Mouse (Mus musculus): ENCODE results near the gene Pcsk2. TPM values are rescaled to one million over a fixed set of nuclear protein-coding genes. Genes with fewer than 3 reads are reported as not detected.

Pcsk2 gene
- 0.02 TPM in 1 of 2 replicates, not detected in the other for polyA plus RNA-seq (2015; fragmentation: Nextera tagmentation; extraction: Ambion mirVana)

- Histone ChIP-seq H3K9ac (no peak within 1 kb of the TSS), H3K36me3 (replicated peaks) (no peaks in the 10 kb centered on the region), H3K27ac (replicated peaks) (no peak within 1 kb of the TSS), H3K9me3 (replicated peaks) (no peaks in the 10 kb centered on the region), H3K4me3 (replicated peaks) (peak within 1 kb of the TSS; percentile 29; the same call in 1 of the 2 replicates), H3K27me3 (peaks cover 51% of the 10 kb centered on the region), H3K4me1 (replicated peaks) (no peaks in the 10 kb centered on the region), H3K4me2 (peak within 1 kb of the TSS; percentile 57)
- WGBS (ENCODE audit: insufficient replicate concordance): 1% methylated on average over 43 of the region's 51 CpGs
- ATAC-seq (ENCODE audit: insufficient read depth): no peak
These were observed at the start of gene Pcsk2 for GRCm38 (mm10) chr2:143545758-143546246. Pcsk2 (plus strand) TSS chr2:143546156.

- H3K27me3 ChIP-seq: no peaks in the 10 kb centered on the region
- WGBS (ENCODE audit: insufficient replicate concordance): 77% methylated on average over 9 of the region's 9 CpGs
- no peaks in the 10 kb centered on the region for H3K4me1 ChIP-seq (replicated peaks)
- H3K9me3 ChIP-seq (replicated peaks): no peaks in the 10 kb centered on the region
- no peak overlapping the region for H3K4me2 ChIP-seq
- no peaks in the 10 kb centered on the region for H3K36me3 ChIP-seq (replicated peaks)
- no peak overlapping the region for H3K9ac ChIP-seq
- no peak overlapping the region for H3K27ac ChIP-seq (replicated peaks)
- ATAC-seq (ENCODE audit: insufficient read depth): no peak
- H3K4me3 ChIP-seq (replicated peaks): no peak overlapping the region
These were observed 45.1 kb upstream of the Pcsk2 start for GRCm38 (mm10) chr2:143500845-143501244.

- H3K9ac ChIP-seq: no peak overlapping the region
- no peak overlapping the region for H3K4me3 ChIP-seq (replicated peaks)
- no peak for ATAC-seq (ENCODE audit: insufficient read depth)
- no peaks in the 10 kb centered on the region for H3K4me1 ChIP-seq (replicated peaks)
- H3K4me2 ChIP-seq: no peak overlapping the region
- no peaks in the 10 kb centered on the region for H3K36me3 ChIP-seq (replicated peaks)
- H3K27ac ChIP-seq (replicated peaks): no peak overlapping the region
- WGBS (ENCODE audit: insufficient replicate concordance): 26% methylated on average over 5 of the region's 5 CpGs
- no peaks in the 10 kb centered on the region for H3K9me3 ChIP-seq (replicated peaks)
- no peaks in the 10 kb centered on the region for H3K27me3 ChIP-seq
These were observed 44.2 kb upstream of the Pcsk2 start for GRCm38 (mm10) chr2:143501760-143502159.

- ATAC-seq (ENCODE audit: insufficient read depth): no peak
- Histone ChIP-seq H3K4me3 (replicated peaks) (no peak overlapping the region), H3K27ac (replicated peaks) (no peak overlapping the region), H3K9me3 (replicated peaks) (no peaks in the 10 kb centered on the region), H3K36me3 (replicated peaks) (no peaks in the 10 kb centered on the region), H3K4me2 (no peak overlapping the region), H3K9ac (no peak overlapping the region), H3K27me3 (no peaks in the 10 kb centered on the region), H3K4me1 (replicated peaks) (no peaks in the 10 kb centered on the region)
- 71% methylated on average over 3 of the region's 3 CpGs for WGBS (ENCODE audit: insufficient replicate concordance)
These were observed 43.8 kb upstream of the Pcsk2 start for GRCm38 (mm10) chr2:143502203-143502602.

- Histone ChIP-seq H3K4me2 (no peak overlapping the region), H3K9ac (no peak overlapping the region), H3K36me3 (replicated peaks) (no peaks in the 10 kb centered on the region), H3K4me3 (replicated peaks) (no peak overlapping the region), H3K27ac (replicated peaks) (no peak overlapping the region), H3K4me1 (replicated peaks) (no peaks in the 10 kb centered on the region), H3K27me3 (no peaks in the 10 kb centered on the region), H3K9me3 (replicated peaks) (no peaks in the 10 kb centered on the region)
- WGBS (ENCODE audit: insufficient replicate concordance): 8% methylated on average over 3 of the region's 3 CpGs
- no peak for ATAC-seq (ENCODE audit: insufficient read depth)
These were observed 9.5 kb upstream of the Pcsk2 start for GRCm38 (mm10) chr2:143536485-143536884.

- Histone ChIP-seq H3K27me3 (peaks cover 51% of the 10 kb centered on the region), H3K27ac (replicated peaks) (no peak overlapping the region), H3K9ac (no peak overlapping the region), H3K36me3 (replicated peaks) (no peaks in the 10 kb centered on the region), H3K9me3 (replicated peaks) (no peaks in the 10 kb centered on the region), H3K4me3 (replicated peaks) (peak overlapping the region; percentile 29; the same call in 1 of the 2 replicates), H3K4me2 (peak overlapping the region; percentile 57), H3K4me1 (replicated peaks) (no peaks in the 10 kb centered on the region)
- WGBS (ENCODE audit: insufficient replicate concordance): 5% methylated on average over 7 of the region's 7 CpGs
- ATAC-seq (ENCODE audit: insufficient read depth): no peak
These were observed 631 bp upstream of the Pcsk2 start for GRCm38 (mm10) chr2:143545299-143545751.

- H3K9ac ChIP-seq: no peak overlapping the region
- ATAC-seq (ENCODE audit: insufficient read depth): no peak
These were observed 656 bp downstream of the Pcsk2 start for GRCm38 (mm10) chr2:143546412-143547211.

GRCm38 (mm10) chr2:143547251-143548090 is 1.5 kb downstream of the Pcsk2 start:
- Histone ChIP-seq H3K9ac (no peak overlapping the region), H3K4me1 (replicated peaks) (no peaks in the 10 kb centered on the region), H3K36me3 (replicated peaks) (no peaks in the 10 kb centered on the region), H3K27ac (replicated peaks) (no peak overlapping the region), H3K27me3 (peaks cover 51% of the 10 kb centered on the region), H3K4me2 (no peak overlapping the region), H3K9me3 (replicated peaks) (no peaks in the 10 kb centered on the region), H3K4me3 (replicated peaks) (no peak overlapping the region)
- no peak for ATAC-seq (ENCODE audit: insufficient read depth)
- WGBS (ENCODE audit: insufficient replicate concordance): 2% methylated on average over 32 of the region's 32 CpGs

More at GRCm38 (mm10) chr2:143546412-143547211, 656 bp downstream of the Pcsk2 start:
- H3K27ac ChIP-seq (replicated peaks): no peak overlapping the region
- H3K9me3 ChIP-seq (replicated peaks): no peaks in the 10 kb centered on the region
- H3K4me2 ChIP-seq: peak overlapping the region; percentile 57; the same call in 1 of the 2 replicates
- H3K4me3 ChIP-seq (replicated peaks): no peak overlapping the region
- no peaks in the 10 kb centered on the region for H3K4me1 ChIP-seq (replicated peaks)
- no peaks in the 10 kb centered on the region for H3K36me3 ChIP-seq (replicated peaks)
- WGBS (ENCODE audit: insufficient replicate concordance): 3% methylated on average over 33 of the region's 33 CpGs
- peaks cover 51% of the 10 kb centered on the region for H3K27me3 ChIP-seq

GRCm38 (mm10) chr2:143560384-143560783 is 14.4 kb downstream of the Pcsk2 start:
- WGBS (ENCODE audit: insufficient replicate concordance): 49% methylated on average over 4 of the region's 4 CpGs
- no peak for ATAC-seq (ENCODE audit: insufficient read depth)

GRCm38 (mm10) chr2:143565062-143565461 is 19.1 kb downstream of the Pcsk2 start:
- ATAC-seq (ENCODE audit: insufficient read depth): no peak
- no peak overlapping the region for H3K9ac ChIP-seq
- no peaks in the 10 kb centered on the region for H3K4me1 ChIP-seq (replicated peaks)
- WGBS (ENCODE audit: insufficient replicate concordance): 24% methylated on average over 2 of the region's 2 CpGs
- no peak overlapping the region for H3K4me2 ChIP-seq
- no peaks in the 10 kb centered on the region for H3K27me3 ChIP-seq
- H3K4me3 ChIP-seq (replicated peaks): no peak overlapping the region
- H3K9me3 ChIP-seq (replicated peaks): no peaks in the 10 kb centered on the region
- H3K27ac ChIP-seq (replicated peaks): no peak overlapping the region
- no peaks in the 10 kb centered on the region for H3K36me3 ChIP-seq (replicated peaks)

More at GRCm38 (mm10) chr2:143560384-143560783, 14.4 kb downstream of the Pcsk2 start:
- H3K4me2 ChIP-seq: no peak overlapping the region
- no peaks in the 10 kb centered on the region for H3K9me3 ChIP-seq (replicated peaks)
- H3K9ac ChIP-seq: no peak overlapping the region
- no peak overlapping the region for H3K4me3 ChIP-seq (replicated peaks)
- H3K4me1 ChIP-seq (replicated peaks): no peaks in the 10 kb centered on the region
- H3K27me3 ChIP-seq: no peaks in the 10 kb centered on the region
- H3K36me3 ChIP-seq (replicated peaks): no peaks in the 10 kb centered on the region
- H3K27ac ChIP-seq (replicated peaks): no peak overlapping the region

GRCm38 (mm10) chr2:143565961-143566360 is 20.0 kb downstream of the Pcsk2 start:
- Histone ChIP-seq H3K27me3 (no peaks in the 10 kb centered on the region), H3K4me1 (replicated peaks) (no peaks in the 10 kb centered on the region), H3K4me3 (replicated peaks) (no peak overlapping the region), H3K27ac (replicated peaks) (no peak overlapping the region), H3K4me2 (no peak overlapping the region), H3K9ac (no peak overlapping the region), H3K9me3 (replicated peaks) (no peaks in the 10 kb centered on the region), H3K36me3 (replicated peaks) (no peaks in the 10 kb centered on the region)
- no peak for ATAC-seq (ENCODE audit: insufficient read depth)
- 68% methylated on average over 6 of the region's 6 CpGs for WGBS (ENCODE audit: insufficient replicate concordance)

Measured in liver, embryonic 15.5 days (tissue).